Mouse (Mus musculus) brown adipose tissue, adult 24 weeks (tissue): ENCODE data around the gene Itgae. TPM values are rescaled to one million over a fixed set of nuclear protein-coding genes. Genes with fewer than 3 reads are reported as not detected.

Experiments used
- H3K27ac ChIP-seq: fragments of 200-500 bp; replicated peaks from 2 replicates; pipeline ENCODE4 v1.5.1; 2012; ENCODE audit warnings: low read depth, mild to moderate bottlenecking, low read length
- H3K4me1 ChIP-seq: fragments of 200-500 bp; 2 replicates; pipeline ENCODE4 v1.6.1; 2012; ENCODE audit warnings: low read length, mixed read lengths; ENCODE audit not compliant: control insufficient read depth, insufficient read depth, insufficient read length
- H3K4me3 ChIP-seq: fragments of 200-500 bp; 2 replicates; pipeline ENCODE4 v1.5.1; 2012; ENCODE audit warnings: low read depth, mild to moderate bottlenecking, low read length, moderate library complexity; ENCODE audit not compliant: insufficient read depth
- polyA plus RNA-seq: library from polyadenylated mRNA; stranded (reverse); fragments of >200 nt; gene quantifications from 2 replicates; pipeline ENCODE4 v1.2.4, GENCODE M21; 2012; ENCODE audit not compliant: missing spikeins, insufficient read depth, insufficient read length

Itgae gene
- polyA plus RNA-seq, 1 experiment = 2.4 TPM

DNA sequence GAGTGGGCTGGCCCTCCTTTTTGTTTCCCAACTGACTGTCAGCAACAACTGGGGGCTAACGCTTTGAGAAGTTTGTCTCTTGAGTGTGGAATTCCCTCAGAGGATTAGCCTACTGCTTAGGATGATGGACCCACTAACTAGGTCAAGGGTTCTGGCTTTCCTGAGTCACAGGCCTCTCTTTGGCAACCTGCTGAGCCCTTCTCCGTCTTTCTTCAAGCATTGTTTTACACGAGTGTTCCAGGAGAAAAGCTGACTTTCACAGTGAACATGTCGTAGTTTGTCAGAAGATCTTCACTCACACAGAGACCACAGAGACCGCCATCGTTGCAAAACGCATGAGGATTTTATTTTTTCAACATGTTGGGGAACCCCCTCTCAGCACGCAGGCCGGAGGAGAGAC is 57.8 kb downstream of the Itgae start:
- Histone ChIP-seq H3K27ac (peak overlapping the region; percentile 82), H3K4me3 (no peak overlapping the region), H3K4me1 (peaks cover 6% of the 10 kb centered on the region)

DNA sequence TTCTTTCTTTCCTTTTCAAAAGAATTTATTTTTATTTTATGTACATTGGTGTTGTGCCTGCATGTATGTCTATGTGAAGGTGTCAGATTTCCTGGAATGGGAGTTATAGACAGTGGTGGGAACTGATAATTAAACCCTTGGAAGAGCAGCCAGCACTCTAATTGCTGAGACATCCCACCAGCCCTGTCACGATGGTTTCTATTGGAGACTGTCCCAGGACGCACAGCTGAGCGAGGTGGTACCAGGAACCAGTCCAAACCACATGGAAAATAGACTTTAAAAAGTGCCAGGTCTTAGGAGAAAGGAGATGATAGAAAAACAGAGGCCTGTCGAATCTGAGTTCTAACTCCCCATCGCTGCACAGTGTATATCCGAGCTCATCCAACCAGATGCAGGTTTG is 64.7 kb downstream of the Itgae start:
- Histone ChIP-seq H3K4me1 (peaks cover 3% of the 10 kb centered on the region; the same call in 1 of the 2 replicates), H3K27ac (no peak overlapping the region), H3K4me3 (no peak overlapping the region)

DNA sequence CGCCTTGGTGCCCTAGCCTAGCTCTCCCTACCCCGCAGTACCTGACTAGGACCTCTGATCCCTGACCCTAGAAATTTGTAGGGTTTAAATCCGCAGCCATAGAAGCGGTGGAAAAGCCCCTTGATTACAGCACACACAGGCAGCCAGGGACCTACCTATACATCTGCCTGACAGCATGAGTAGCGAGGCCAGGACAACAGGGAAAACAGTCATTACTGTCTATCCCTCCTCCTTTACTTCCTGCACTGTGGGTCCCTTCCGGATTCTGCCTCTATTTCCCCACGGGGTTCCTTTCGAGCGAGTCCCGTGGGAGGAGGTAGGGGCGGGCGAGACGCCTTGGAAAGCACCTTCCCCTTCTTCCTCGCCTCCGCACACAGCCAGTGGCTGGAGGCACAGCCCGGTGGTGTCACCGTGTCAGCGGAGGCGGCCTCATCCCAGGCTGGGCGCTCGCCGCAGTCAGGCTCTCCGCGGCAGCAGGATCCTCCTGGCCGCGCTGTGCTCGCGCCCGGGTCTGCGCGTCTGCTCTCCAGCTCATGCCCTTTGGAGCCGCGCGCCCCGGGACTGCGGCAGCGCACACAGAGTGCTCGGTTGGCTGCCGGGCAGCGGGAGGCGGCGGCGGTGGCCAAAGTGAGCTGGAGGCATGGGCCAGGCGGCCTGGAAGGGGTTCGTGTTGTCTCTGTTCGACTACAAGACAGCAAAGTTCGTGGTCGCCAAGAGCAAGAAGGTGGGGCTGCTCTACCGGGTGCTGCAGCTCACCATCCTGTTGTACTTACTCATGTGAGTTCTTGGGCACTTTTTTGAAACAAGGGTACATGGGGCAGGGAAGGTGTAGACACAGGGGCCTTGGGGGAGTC is 69.8 kb downstream of the Itgae start, which contains the start of gene P2rx5:
Gene P2rx5 (plus strand): TSS at position 465 of the 854 bp plus-strand sequence.
- Histone ChIP-seq H3K4me1 (no peaks in the 10 kb centered on the region), H3K27ac (peak within 1 kb of the TSS; percentile 89), H3K4me3 (peak within 1 kb of the TSS; percentile 65)

DNA sequence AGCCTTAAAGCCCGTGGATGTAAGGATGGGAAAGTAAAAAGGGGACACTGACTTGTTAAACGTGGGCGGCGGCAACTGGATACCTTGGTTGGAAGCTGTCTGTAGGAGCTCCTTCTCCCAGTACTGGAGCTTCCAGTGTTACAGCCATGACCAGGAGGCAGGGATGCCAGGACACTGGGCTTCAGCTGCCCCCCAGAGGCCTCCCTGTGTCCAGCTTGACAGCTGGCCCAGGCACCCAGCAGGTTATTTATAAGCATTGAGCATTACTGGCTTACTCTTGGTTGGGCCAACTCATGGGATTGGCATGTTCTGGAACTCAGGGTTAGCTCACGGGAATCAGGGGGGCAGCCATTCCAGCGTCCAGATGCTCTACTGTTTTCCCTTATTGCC is 70.4 kb downstream of the Itgae start:
- Histone ChIP-seq H3K27ac (peak overlapping the region; percentile 89), H3K4me3 (peak overlapping the region; percentile 65), H3K4me1 (no peaks in the 10 kb centered on the region)

DNA sequence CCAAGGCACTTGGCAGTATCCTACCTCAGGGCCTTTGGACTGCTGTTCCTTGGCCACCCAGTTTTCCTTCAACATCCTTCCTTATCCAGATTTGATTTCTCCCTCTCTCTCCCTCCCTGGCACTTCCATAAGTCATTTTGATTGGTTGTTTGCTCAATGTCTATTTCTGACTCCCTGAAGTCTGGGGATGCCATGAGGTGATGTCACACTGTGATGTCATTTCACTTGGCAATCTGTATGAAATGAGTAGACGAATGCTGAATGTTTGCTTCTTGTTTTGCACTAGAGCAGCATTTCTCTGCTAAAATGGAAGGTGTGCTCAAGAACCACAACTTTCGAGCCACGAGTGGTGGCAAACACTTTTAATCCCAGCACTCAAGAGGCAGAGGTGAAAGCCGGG is 71.2 kb downstream of the Itgae start:
- Histone ChIP-seq H3K4me3 (peak overlapping the region; percentile 65), H3K4me1 (no peaks in the 10 kb centered on the region), H3K27ac (peak overlapping the region; percentile 81)

DNA sequence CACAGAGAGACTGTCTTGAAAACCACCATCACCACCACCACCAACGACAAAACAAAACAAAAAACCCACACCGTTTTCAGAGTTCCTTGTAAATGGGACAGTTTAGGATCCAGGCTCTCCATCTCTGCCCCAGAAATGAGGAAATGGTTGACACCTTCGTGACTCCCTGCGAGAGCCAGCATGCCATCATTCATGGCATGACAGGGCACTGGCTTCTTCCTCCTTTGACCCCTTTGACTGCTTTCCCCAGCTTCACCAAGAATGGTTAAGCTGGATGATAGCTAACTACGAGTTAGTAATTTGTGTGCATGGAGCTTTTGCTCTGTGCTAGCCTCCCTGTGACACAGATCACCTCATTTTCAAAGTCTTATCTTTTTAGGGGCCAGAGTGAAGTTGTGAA is 71.9 kb downstream of the Itgae start:
- Histone ChIP-seq H3K4me3 (no peak overlapping the region), H3K4me1 (no peaks in the 10 kb centered on the region), H3K27ac (no peak overlapping the region; the same call in 1 of the 2 replicates)

DNA sequence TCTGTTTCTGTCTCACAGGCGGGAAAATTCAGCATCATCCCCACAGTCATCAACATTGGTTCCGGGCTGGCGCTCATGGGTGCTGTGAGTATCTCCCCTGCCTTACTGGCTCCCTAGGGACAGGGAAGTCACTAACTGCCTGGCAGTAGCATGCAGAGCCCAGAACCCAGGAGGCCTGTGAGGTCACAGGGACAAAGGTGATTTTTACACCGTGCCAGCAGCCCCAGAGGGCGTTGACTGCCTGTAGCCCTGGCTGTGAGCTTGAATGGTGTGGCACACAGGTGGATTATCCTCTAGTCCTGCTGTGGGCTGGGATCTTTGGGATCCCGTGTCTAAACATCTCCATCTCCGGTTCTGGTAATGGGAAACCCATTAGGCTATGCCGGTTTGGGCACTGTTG is 77.7 kb downstream of the Itgae start:
- no peak overlapping the region for H3K4me3 ChIP-seq
- peaks cover 17% of the 10 kb centered on the region for H3K4me1 ChIP-seq
- H3K27ac ChIP-seq = no peak overlapping the region

DNA sequence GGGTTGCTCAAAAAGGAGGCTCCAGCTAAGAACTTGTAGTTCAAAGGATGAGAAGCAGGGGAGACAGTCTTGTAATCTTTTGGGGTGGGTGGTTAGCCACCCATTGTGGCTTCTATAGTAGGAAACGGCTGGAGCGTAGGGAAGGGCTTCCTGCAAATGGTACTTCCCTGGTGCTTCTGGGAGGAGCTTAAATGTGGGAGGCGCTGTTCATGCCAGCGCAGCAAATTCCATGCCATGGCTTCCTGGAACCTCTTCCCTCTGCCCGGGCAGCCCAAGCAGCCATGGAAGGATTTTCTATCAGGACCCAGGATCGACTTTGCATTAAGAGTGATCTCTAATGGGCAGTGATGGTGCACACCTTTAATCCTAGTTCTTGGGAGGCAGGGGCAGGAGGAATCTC is 78.2 kb downstream of the Itgae start:
- H3K27ac ChIP-seq = no peak overlapping the region
- peaks cover 17% of the 10 kb centered on the region for H3K4me1 ChIP-seq
- H3K4me3 ChIP-seq = no peak overlapping the region

DNA sequence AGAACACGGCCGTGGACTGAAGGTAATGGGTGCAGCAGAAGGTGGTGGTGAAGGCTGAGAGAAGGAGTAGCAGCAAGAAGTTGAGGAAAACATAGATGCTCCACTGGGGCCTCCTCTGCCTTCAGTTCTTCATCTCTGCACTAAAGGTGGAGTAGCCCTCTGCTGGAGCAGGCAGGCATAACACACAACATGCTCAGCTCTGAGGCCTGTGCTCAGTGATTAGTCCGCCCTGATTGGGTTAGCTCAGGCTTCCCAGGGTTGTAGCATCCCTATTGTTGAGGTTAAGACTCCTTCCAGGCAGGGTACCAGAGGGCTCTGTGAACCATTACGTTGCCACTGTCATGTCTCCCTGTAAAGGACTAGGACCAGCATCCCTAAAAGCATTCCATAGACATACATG is 78.8 kb downstream of the Itgae start:
- no peak overlapping the region for H3K4me3 ChIP-seq
- no peak overlapping the region for H3K27ac ChIP-seq
- H3K4me1 ChIP-seq = peaks cover 17% of the 10 kb centered on the region

DNA sequence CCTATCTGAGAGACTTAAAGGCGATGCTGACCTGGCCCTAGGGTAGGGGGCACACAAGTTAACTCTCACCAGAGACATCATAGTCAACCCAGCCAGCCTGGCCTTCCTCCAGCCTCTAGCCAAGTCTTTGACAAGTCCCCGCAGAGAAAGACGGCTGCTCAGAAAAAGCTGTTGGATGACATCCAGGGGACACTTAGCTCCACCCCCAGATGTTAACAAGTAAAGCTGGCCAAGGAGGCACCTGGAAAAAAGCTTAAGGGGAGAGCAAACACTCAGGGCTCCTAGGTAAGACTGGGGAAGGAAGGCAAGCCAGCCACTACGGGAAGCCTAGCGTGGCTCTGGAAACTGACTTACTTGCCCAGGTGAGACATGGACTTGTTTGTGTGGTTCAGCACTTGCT is 81.8 kb downstream of the Itgae start:
- Histone ChIP-seq H3K27ac (peak overlapping the region; percentile 68), H3K4me1 (peaks cover 17% of the 10 kb centered on the region), H3K4me3 (no peak overlapping the region)

DNA sequence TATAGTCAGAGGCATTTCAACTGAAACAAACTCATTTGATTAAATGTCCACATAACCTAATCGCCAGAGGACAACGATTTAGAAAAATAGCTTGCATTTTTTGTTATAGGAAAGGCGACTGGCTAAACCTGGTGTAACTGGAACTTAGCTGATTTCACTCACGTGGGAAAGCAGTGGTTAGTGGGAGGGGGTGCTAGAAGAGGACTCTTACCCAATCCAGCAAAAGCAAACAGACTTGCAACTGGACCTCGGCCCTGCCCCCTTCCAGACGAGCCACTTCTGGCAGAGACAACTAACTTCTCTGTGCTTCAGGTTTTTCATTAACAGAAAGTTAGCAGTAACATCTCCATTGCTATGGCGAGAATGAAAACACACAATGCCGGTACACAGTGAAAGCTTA is 85.2 kb downstream of the Itgae start:
- peaks cover 24% of the 10 kb centered on the region for H3K4me1 ChIP-seq
- H3K4me3 ChIP-seq = peak overlapping the region; percentile 99
- H3K27ac ChIP-seq = peak overlapping the region; percentile 97

DNA sequence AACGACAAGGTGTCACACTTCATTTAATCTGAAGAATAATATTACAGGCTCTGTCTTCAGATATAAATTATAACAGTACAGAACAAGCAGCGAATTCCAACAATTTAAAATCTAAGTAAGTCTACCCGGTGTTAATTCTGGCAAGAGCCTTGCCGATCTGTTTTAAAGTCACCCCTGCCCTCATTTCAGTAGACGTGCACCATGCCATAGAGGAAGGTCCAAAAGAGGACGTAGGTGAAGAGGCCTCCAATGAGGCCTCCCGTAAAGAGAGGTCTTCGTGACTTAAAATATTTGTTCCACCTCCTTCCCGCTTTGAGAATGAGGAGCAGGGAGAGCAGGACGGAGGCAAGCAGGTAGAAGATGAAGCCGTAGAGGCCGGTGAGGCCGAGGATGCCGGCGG is 85.8 kb downstream of the Itgae start:
- H3K4me1 ChIP-seq = peaks cover 23% of the 10 kb centered on the region
- H3K27ac ChIP-seq = peak overlapping the region; percentile 97
- peak overlapping the region; percentile 99 for H3K4me3 ChIP-seq

DNA sequence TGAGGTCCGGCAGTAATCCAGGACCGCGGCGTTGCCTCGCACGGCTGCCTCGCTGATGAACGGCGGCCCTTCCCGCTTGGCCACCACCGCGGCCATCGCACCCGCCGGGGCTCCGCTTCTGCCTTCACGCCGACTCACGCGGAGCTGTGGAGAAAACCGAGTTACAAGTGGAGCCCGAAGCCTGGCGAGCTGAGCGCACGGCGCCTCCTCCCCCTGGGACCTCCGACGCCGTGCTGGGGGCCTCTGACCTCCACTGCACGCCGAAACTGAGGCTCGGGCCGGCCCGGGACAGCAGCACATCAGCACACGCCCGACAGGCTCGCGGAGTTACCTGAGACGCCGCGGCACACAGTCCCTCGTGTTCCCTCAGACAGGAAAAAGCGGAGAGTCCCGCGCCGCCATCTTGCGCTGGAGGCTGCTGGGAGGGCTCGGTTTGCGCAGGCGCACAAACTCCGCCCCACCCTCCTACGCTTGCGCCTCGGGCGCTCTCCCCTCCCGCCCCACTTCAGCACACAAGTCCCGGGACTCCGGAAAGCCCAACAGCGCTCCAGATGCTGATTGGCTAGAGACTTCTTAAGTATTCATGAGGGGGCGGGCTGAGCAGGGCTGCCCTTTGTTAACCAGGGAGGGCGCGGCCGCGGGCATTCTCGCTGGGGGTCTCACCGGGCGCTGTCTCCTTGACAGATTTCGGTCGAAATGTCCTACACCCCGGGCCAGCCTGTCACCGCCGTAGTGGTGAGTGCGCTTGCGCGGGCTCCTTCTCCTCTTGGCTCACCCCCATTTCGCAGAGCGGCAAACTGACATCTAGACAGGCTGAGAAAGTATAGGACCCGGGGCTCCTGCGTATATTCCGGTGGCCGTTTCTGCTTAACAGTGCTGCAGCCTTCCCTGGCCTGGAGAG is 86.5 kb downstream of the Itgae start, which contains the start of the genes Emc6 and Tax1bp3:
Gene Emc6 (minus strand): TSS at position 430 of the 901 bp plus-strand sequence.
Gene Tax1bp3 (plus strand): TSS at position 476 of the 901 bp plus-strand sequence.
- Histone ChIP-seq H3K27ac (peak within 1 kb of the TSS; percentile 97), H3K4me1 (peaks cover 16% of the 10 kb centered on the region), H3K4me3 (peak within 1 kb of the TSS; percentile 99)

DNA sequence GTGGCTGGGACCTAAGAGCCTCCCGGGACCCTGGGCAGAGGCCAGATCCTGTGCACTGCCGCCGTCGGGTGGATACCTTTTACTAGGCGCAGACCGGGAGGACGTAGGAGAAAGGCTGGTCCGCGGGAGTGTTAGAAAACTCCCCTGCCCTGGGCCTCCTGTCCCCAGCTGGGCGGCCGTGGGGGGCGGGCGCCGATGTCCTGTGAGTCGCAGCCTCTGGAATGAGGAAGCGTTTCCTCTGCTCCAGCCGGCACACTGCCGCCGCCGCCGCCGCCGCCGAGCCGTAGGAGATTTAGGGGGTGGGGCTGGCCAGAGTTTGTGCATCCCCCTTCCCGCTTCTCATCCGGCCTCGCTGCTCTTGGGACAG is 87.1 kb downstream of the Itgae start:
- H3K27ac ChIP-seq = peak overlapping the region; percentile 96
- H3K4me1 ChIP-seq = peaks cover 11% of the 10 kb centered on the region
- peak overlapping the region; percentile 85 for H3K4me3 ChIP-seq

DNA sequence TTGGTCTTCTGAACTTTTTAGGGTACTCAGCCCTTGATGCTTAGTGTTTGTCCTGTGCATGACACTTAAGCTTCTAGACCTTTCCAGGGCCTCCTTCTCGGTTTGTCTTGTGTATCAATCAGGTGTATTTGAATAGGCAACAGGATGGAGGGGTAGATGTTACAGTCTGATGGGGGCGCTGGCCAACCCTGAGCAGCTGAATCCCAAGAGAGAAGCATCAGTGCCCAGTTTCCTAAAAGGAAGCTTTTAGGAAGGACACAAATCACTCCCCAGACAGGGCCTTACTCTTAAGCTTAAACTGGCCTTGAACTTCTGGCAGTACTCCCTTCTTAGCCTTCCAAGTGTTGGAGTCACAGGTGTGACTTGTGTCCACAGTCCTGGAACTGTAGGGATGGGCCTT is 87.5 kb downstream of the Itgae start:
- peaks cover 8% of the 10 kb centered on the region for H3K4me1 ChIP-seq
- H3K4me3 ChIP-seq = peak overlapping the region; percentile 85
- peak overlapping the region; percentile 96 for H3K27ac ChIP-seq
